Mouse (Mus musculus): ENCODE measurements around the gene Dlg1. TPM values are rescaled to one million over a fixed set of nuclear protein-coding genes. Genes with fewer than 3 reads are reported as not detected.

The Dlg1 gene
- total and polyA plus RNA-seq, 3 experiments = 11.2 to 109 (median 60.7) TPM

- Histone ChIP-seq H3K4me3 (ENCODE audit: low read depth, low read length) (no peak overlapping the region), H3K9me3 (replicated peaks) (no peaks in the 10 kb centered on the region), H3K27me3 (ENCODE audit: insufficient read depth, low read length) (peaks cover 32% of the 10 kb centered on the region), H3K4me1 (ENCODE audit: insufficient read depth, low read depth, low read length) (peaks cover 7% of the 10 kb centered on the region; the same call in 1 of the 2 replicates), H3K36me3 (replicated peaks) (no peaks in the 10 kb centered on the region)
- no peak for ATAC-seq (ENCODE audit: extremely low read depth, insufficient number of reproducible peaks, low FRiP score, poor library complexity, severe bottlenecking)
- TF ChIP-seq POLR2AphosphoS5 (IDR thresholded peaks at IDR 0.05; ENCODE audit: insufficient replicate concordance, low read depth, low read length) (no peak), GATA2 (IDR thresholded peaks at IDR 0.05; ENCODE audit: borderline replicate concordance, low read depth, low read length) (no peak), CTCF (IDR thresholded peaks at IDR 0.05; ENCODE audit: low read depth, low read length) (no peak), GATA1 (IDR thresholded peaks at IDR 0.05; ENCODE audit: borderline replicate concordance, low read length) (no peak), TAL1 (conservative IDR thresholded peaks at IDR 0.05; ENCODE audit: low read depth, low read length) (no peak)
- DNase-seq (ENCODE audit: low spot score) = no peak
Measured at GRCm38 (mm10) chr16:31917776-31918175, 254.5 kb downstream of the Dlg1 start.

GRCm38 (mm10) chr16:31918248-31918724, 255.0 kb downstream of the Dlg1 start:
- Histone ChIP-seq H3K4me3 (ENCODE audit: low read depth, low read length) (no peak overlapping the region), H3K9me3 (replicated peaks) (no peaks in the 10 kb centered on the region), H3K27me3 (ENCODE audit: insufficient read depth, low read length) (peaks cover 30% of the 10 kb centered on the region), H3K36me3 (replicated peaks) (no peaks in the 10 kb centered on the region), H3K4me1 (ENCODE audit: insufficient read depth, low read depth, low read length) (peaks cover 7% of the 10 kb centered on the region; the same call in 1 of the 2 replicates)
- ATAC-seq (ENCODE audit: extremely low read depth, insufficient number of reproducible peaks, low FRiP score, poor library complexity, severe bottlenecking) (no peak; the same call in 1 of the 2 replicates), DNase-seq (ENCODE audit: low spot score) (peak; percentile 50)
- TF ChIP-seq GATA2 (IDR thresholded peaks at IDR 0.05; ENCODE audit: borderline replicate concordance, low read depth, low read length) (no peak), CTCF (IDR thresholded peaks at IDR 0.05; ENCODE audit: low read depth, low read length) (peak; percentile 63), GATA1 (IDR thresholded peaks at IDR 0.05; ENCODE audit: borderline replicate concordance, low read length) (no peak), POLR2AphosphoS5 (IDR thresholded peaks at IDR 0.05; ENCODE audit: insufficient replicate concordance, low read depth, low read length) (no peak)

GRCm38 (mm10) chr16:31924368-31924767, 261.1 kb downstream of the Dlg1 start:
- no peak for ATAC-seq (ENCODE audit: extremely low read depth, insufficient number of reproducible peaks, low FRiP score, poor library complexity, severe bottlenecking)
- peaks cover 30% of the 10 kb centered on the region for H3K27me3 ChIP-seq (ENCODE audit: insufficient read depth, low read length)

More at GRCm38 (mm10) chr16:31924368-31924767, 261.1 kb downstream of the Dlg1 start:
- no peaks in the 10 kb centered on the region for H3K36me3 ChIP-seq (replicated peaks)
- H3K4me3 ChIP-seq (ENCODE audit: low read depth, low read length) = no peak overlapping the region
- TF ChIP-seq GATA2 (IDR thresholded peaks at IDR 0.05; ENCODE audit: borderline replicate concordance, low read depth, low read length) (no peak), CTCF (IDR thresholded peaks at IDR 0.05; ENCODE audit: low read depth, low read length) (no peak), GATA1 (IDR thresholded peaks at IDR 0.05; ENCODE audit: borderline replicate concordance, low read length) (no peak), TAL1 (conservative IDR thresholded peaks at IDR 0.05; ENCODE audit: low read depth, low read length) (no peak), POLR2AphosphoS5 (IDR thresholded peaks at IDR 0.05; ENCODE audit: insufficient replicate concordance, low read depth, low read length) (no peak)
- no peaks in the 10 kb centered on the region for H3K9me3 ChIP-seq (replicated peaks)
- H3K4me1 ChIP-seq (ENCODE audit: insufficient read depth, low read depth, low read length) = peaks cover 2% of the 10 kb centered on the region; the same call in 1 of the 2 replicates
- no peak for DNase-seq (ENCODE audit: low spot score)

Other genes with a start within 250 kb of the Dlg1 start
- gene Bdh1, start 241.2 kb upstream of the Dlg1 start, total RNA-seq (2014; fragmentation: Nextera tagmentation) = not detected in 2 replicates
- 0.06 and 0.11 TPM in 2 replicates for gene Bdh1, start 241.2 kb upstream of the Dlg1 start, total RNA-seq (2017)
- not detected in 2 replicates for gene Bdh1, start 241.2 kb upstream of the Dlg1 start, polyA plus RNA-seq (2012)
- not detected in 2 replicates for gene Meltf, start 215.4 kb downstream of the Dlg1 start, total RNA-seq (2014; fragmentation: Nextera tagmentation)
- 0.05 and 0.12 TPM in 2 replicates for gene Meltf, start 215.4 kb downstream of the Dlg1 start, total RNA-seq (2017)
- not detected in 2 replicates for gene Meltf, start 215.4 kb downstream of the Dlg1 start, polyA plus RNA-seq (2012)